Mouse (Mus musculus): ENCODE results near the gene Tln1.

The Tln1 gene

DNA sequence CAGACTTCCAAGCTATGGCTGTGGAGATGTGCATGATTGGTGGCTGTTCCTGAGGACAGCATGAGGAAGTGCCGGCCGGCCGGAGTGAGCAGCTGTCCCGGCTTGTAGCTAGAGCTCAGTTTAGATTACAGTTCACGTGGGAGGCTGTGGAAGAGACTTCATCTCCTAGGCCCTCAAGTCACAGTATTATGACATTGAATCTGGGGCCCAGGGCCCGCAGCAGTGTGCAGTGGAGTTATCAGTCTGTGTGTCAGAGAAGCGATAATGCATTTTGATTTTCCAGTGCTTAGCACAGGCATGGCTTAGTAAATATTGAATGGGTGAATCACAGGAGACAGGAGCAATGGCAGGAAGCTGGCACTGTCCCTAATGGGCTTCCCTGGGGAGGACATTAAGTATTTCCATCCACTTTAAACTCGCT, 32.4 kb downstream of the Tln1 start:
- peaks cover 8% of the 10 kb centered on the region for H3K27me3 ChIP-seq (ENCODE audit: insufficient read depth, low read length)
- H3K9me3 ChIP-seq (ENCODE audit: low read length) = no peaks in the 10 kb centered on the region
- no peak overlapping the region for H3K4me3 ChIP-seq (replicated peaks; ENCODE audit: low read length)
- TF ChIP-seq POU5F1 (IDR thresholded peaks at IDR 0.05; ENCODE audit: borderline replicate concordance, low read length) (no peak), NANOG (IDR thresholded peaks at IDR 0.05; ENCODE audit: borderline replicate concordance, low read length) (no peak), CTCF (conservative IDR thresholded peaks at IDR 0.05; ENCODE audit: low read length) (no peak)
- H3K4me1 ChIP-seq (replicated peaks; ENCODE audit: low read depth, low read length) = peaks cover 22% of the 10 kb centered on the region
- H3K36me3 ChIP-seq (ENCODE audit: insufficient read depth, low read length) = peaks cover 43% of the 10 kb centered on the region

DNA sequence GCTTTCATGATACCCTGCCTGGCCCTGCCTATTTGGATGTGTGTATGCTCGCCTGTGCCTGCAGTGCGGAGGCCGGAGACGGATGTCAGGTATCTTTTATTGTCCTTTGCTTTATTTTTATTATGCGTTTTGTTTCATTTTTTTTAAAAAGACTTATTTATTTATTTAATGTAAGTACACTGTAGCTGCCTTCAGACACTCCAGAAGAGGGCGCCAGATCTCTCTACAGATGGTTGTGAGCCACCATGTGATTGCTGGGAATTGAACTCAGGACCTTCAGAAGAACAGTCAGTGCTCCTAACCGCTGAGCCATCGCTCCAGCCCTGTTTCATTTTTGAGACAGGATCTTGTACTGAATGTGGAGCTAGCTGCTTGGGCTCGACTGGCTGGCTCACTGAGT, 34.0 kb downstream of the Tln1 start:
- TF ChIP-seq CTCF (conservative IDR thresholded peaks at IDR 0.05; ENCODE audit: low read length) (peak; percentile 54), NANOG (IDR thresholded peaks at IDR 0.05; ENCODE audit: borderline replicate concordance, low read length) (no peak), POU5F1 (IDR thresholded peaks at IDR 0.05; ENCODE audit: borderline replicate concordance, low read length) (no peak)
- H3K4me3 ChIP-seq (replicated peaks; ENCODE audit: low read length) = no peak overlapping the region

DNA sequence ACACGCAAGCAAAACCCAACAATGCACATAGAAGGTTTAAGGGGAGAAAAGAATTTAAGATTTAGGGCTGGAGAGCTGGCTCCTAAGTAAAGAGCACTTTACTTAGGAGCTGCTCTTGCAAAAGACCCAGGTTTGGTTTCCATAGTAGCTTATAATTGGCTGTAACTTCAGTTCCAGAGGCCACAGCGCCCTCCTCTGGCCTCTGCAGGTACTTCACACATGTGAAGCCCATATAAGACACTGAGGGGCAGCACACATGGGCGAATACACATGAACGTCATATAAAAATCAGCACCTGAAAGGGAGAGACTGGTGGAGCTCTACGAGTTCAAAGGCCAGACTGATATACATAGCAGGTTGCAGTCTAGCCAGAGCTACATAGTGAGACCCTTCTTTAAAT, 34.6 kb downstream of the Tln1 start:
- Histone ChIP-seq H3K9me3 (ENCODE audit: low read length) (no peaks in the 10 kb centered on the region), H3K4me1 (replicated peaks; ENCODE audit: low read depth, low read length) (peaks cover 17% of the 10 kb centered on the region), H3K36me3 (ENCODE audit: insufficient read depth, low read length) (peaks cover 22% of the 10 kb centered on the region), H3K4me3 (replicated peaks; ENCODE audit: low read length) (no peak overlapping the region), H3K27me3 (ENCODE audit: insufficient read depth, low read length) (peaks cover 30% of the 10 kb centered on the region)
- TF ChIP-seq NANOG (IDR thresholded peaks at IDR 0.05; ENCODE audit: borderline replicate concordance, low read length) (no peak), CTCF (conservative IDR thresholded peaks at IDR 0.05; ENCODE audit: low read length) (peak; percentile 85)

More for the DNA sequence above, 34.0 kb downstream of the Tln1 start:
- Histone ChIP-seq H3K4me1 (replicated peaks; ENCODE audit: low read depth, low read length) (peaks cover 20% of the 10 kb centered on the region), H3K27me3 (ENCODE audit: insufficient read depth, low read length) (peaks cover 24% of the 10 kb centered on the region), H3K9me3 (ENCODE audit: low read length) (no peaks in the 10 kb centered on the region), H3K36me3 (ENCODE audit: insufficient read depth, low read length) (peaks cover 28% of the 10 kb centered on the region)

DNA sequence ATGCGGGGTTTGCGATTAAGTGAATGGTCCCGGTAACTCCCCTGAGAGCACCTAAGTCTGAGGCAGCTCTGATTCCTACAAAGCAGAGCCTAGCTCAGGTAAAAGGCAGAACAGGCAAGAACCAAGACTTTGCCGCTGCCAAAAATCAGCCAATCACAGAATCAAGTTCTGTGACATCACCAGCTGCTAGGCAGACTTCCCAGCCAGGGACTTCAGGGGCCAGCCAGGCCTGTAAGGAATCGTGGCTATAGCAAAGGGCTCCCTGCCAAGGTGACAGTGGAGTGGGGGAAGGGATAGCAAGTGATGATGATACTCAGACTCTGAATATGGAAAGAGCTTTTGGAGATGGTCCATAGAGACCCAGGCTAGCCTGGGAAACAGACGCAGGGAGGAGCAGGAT, 42.5 kb downstream of the Tln1 start:
- Histone ChIP-seq H3K9me3 (ENCODE audit: low read length) (no peaks in the 10 kb centered on the region), H3K36me3 (ENCODE audit: insufficient read depth, low read length) (peaks cover 37% of the 10 kb centered on the region), H3K4me3 (replicated peaks; ENCODE audit: low read length) (peak overlapping the region; percentile 73; the same call in 1 of the 2 replicates), H3K4me1 (replicated peaks; ENCODE audit: low read depth, low read length) (peaks cover 80% of the 10 kb centered on the region), H3K27me3 (ENCODE audit: insufficient read depth, low read length) (peaks cover 51% of the 10 kb centered on the region)
- TF ChIP-seq POU5F1 (IDR thresholded peaks at IDR 0.05; ENCODE audit: borderline replicate concordance, low read length) = no peak
- TF ChIP-seq NANOG (IDR thresholded peaks at IDR 0.05; ENCODE audit: borderline replicate concordance, low read length) = no peak

DNA sequence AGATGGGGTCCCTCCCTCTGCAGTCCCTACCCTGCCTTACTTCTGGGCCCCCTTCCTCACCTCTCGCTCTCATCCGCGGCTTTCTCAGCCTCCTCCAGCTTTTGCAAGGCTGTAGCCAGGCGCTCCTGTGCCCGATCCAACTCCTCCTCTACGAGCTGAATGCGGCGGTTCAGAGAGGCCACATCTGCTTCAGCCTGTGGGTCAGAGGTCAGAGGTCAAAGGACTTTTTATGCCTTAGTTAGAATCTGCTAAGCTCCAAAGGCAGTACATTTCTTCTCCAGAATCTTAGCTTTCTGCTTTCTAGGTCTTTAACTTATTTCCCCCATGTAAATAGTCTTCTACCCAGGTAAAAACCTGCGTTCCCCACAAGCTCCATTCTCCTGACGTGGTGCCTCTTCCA, 42.9 kb downstream of the Tln1 start:
- peaks cover 80% of the 10 kb centered on the region for H3K4me1 ChIP-seq (replicated peaks; ENCODE audit: low read depth, low read length)
- H3K36me3 ChIP-seq (ENCODE audit: insufficient read depth, low read length) = peaks cover 41% of the 10 kb centered on the region
- no peak for TF ChIP-seq POU5F1 (IDR thresholded peaks at IDR 0.05; ENCODE audit: borderline replicate concordance, low read length)
- TF ChIP-seq NANOG (IDR thresholded peaks at IDR 0.05; ENCODE audit: borderline replicate concordance, low read length) = no peak
- TF ChIP-seq CTCF (conservative IDR thresholded peaks at IDR 0.05; ENCODE audit: low read length) = no peak
- peak overlapping the region; percentile 73 for H3K4me3 ChIP-seq (replicated peaks; ENCODE audit: low read length)
- no peaks in the 10 kb centered on the region for H3K9me3 ChIP-seq (ENCODE audit: low read length)
- peaks cover 47% of the 10 kb centered on the region for H3K27me3 ChIP-seq (ENCODE audit: insufficient read depth, low read length)

DNA sequence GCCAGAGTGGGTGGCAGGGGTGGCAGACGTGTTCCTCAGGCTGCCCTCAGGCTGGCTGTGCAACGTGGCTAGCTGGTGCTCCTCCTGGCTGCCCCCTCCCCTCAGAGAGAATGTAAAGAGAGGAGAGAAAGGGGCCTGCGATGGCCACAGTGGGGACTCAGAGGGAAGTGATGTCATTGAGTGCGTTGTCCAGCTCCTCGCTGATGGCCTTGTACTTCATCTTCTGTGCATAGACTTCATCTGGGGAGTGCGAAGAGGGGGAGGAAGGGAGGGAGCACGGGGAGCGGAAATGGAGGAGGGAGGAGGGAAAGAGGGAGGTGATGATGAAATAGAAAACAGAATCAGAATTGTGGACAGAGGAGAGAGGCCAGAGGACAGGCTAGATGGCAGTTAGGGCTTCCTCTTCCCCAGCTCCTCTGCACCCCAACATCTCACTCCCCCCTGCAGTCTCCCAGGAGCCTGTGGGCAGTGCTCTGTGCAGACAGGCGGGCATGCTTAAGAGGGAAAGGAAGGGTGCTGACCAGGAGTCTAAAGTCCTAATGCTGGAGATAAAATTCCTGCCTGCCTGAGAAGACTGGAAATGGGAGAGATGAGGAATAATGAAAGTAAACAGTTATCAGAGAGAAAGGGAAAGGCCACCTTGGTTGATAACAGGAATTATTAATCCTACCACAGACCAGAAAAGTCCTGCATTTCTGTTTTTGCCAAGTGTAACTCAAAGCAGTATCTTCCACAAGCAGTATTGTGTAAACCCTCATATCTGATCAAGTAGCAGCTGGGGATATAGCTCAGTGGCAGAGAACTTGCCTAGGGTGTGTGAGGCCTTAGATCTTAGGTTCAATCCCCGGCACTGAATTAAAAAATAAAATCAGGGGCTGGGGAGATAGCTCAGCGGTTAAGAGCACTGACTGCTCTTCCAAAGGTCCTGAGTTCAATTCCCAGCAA, 46.5 kb downstream of the Tln1 start:
- TF ChIP-seq POU5F1 (IDR thresholded peaks at IDR 0.05; ENCODE audit: borderline replicate concordance, low read length) = no peak
- Histone ChIP-seq H3K9me3 (ENCODE audit: low read length) (no peaks in the 10 kb centered on the region), H3K36me3 (ENCODE audit: insufficient read depth, low read length) (peaks cover 42% of the 10 kb centered on the region)

DNA sequence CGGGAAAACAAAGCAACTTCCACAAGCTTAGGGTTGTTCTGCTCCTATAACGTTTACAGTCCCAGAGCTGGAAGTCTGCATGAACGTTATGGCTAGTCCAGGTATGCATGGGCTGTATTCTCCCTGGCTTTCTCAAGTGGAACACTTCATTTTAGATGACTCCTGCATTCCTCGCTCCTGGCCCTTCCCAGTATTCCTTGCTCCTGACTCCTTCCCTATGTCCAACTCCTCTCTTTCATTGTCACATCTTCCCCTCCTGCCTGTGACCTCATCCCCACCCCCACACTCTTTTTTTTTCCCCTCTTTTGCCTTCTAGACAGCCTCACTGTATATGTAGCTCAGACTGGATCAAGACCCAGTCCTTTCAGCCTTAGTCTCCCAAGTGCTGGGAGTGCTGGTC, 48.7 kb downstream of the Tln1 start:
- H3K4me3 ChIP-seq (replicated peaks; ENCODE audit: low read length) = no peak overlapping the region
- peaks cover 81% of the 10 kb centered on the region for H3K4me1 ChIP-seq (replicated peaks; ENCODE audit: low read depth, low read length)
- no peak for TF ChIP-seq NANOG (IDR thresholded peaks at IDR 0.05; ENCODE audit: borderline replicate concordance, low read length)
- no peak for TF ChIP-seq CTCF (conservative IDR thresholded peaks at IDR 0.05; ENCODE audit: low read length)
- TF ChIP-seq POU5F1 (IDR thresholded peaks at IDR 0.05; ENCODE audit: borderline replicate concordance, low read length) = no peak
- peaks cover 37% of the 10 kb centered on the region for H3K36me3 ChIP-seq (ENCODE audit: insufficient read depth, low read length)
- peaks cover 16% of the 10 kb centered on the region for H3K27me3 ChIP-seq (ENCODE audit: insufficient read depth, low read length)
- H3K9me3 ChIP-seq (ENCODE audit: low read length) = no peaks in the 10 kb centered on the region

More for the DNA sequence above, 46.5 kb downstream of the Tln1 start:
- Histone ChIP-seq H3K4me3 (replicated peaks; ENCODE audit: low read length) (no peak overlapping the region), H3K27me3 (ENCODE audit: insufficient read depth, low read length) (peaks cover 23% of the 10 kb centered on the region), H3K4me1 (replicated peaks; ENCODE audit: low read depth, low read length) (peaks cover 76% of the 10 kb centered on the region)

DNA sequence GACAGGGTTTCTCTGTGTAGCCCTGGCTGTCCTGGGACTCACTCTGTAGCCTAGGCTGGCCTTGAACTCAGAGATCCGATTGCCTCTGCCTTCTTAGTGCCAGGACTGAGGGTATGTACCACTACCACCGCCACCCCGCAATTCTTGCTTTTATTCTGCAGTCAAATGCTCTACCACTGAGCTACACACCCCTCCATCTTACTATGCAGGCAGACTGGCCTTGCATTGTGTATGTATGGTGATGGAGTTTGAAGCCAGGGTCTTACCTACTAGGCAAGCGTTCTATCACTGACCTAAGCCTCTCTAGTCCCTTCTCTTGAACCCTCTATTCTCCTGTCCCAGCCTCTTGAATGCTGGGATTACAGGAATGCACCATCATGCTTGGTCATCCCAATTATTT, 49.2 kb downstream of the Tln1 start:
- Histone ChIP-seq H3K4me3 (replicated peaks; ENCODE audit: low read length) (no peak overlapping the region), H3K9me3 (ENCODE audit: low read length) (no peaks in the 10 kb centered on the region), H3K36me3 (ENCODE audit: insufficient read depth, low read length) (peaks cover 37% of the 10 kb centered on the region), H3K27me3 (ENCODE audit: insufficient read depth, low read length) (peaks cover 18% of the 10 kb centered on the region), H3K4me1 (replicated peaks; ENCODE audit: low read depth, low read length) (peaks cover 83% of the 10 kb centered on the region)
- no peak for TF ChIP-seq NANOG (IDR thresholded peaks at IDR 0.05; ENCODE audit: borderline replicate concordance, low read length)
- TF ChIP-seq POU5F1 (IDR thresholded peaks at IDR 0.05; ENCODE audit: borderline replicate concordance, low read length) = no peak
- TF ChIP-seq CTCF (conservative IDR thresholded peaks at IDR 0.05; ENCODE audit: low read length) = no peak
